Mouse (Mus musculus) MEL (cell line): ENCODE data around the gene Pde11a.

Experiments used
- KAT2A ChIP-seq: conservative IDR thresholded peaks from 2 replicates; pipeline ENCODE4 v1.6.1; 2012; ENCODE audit warnings: low read depth, low read length, improper control_type of control experiment, inconsistent platforms
- MAX ChIP-seq: IDR thresholded peaks from 2 replicates; pipeline ENCODE4 v1.6.1; 2011; ENCODE audit warnings: low read length, improper control_type of control experiment

DNA sequence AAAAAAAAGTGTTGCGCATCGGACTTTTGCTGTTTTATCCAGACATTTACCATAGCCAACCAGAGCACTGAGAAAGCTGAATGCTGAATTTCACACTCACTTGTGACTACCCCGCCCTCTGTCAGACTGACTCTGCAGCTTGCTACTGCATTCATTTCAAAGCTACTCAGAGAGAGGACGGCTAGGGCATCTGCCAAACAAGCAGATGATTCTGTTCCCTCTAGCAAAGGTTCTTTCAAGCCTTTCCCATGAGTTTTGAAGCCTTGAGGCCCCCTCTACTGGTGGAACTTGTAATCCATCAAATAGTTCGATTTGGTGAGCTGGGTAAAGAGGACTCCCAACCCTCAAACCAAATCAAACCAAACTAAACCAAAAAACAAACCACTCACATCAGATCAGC lies 373.6 kb downstream of the Pde11a start:
- TF ChIP-seq MAX = no peak
- no peak for TF ChIP-seq KAT2A
